Mouse (Mus musculus): ENCODE measurements around the gene Ctsk.

DNA sequence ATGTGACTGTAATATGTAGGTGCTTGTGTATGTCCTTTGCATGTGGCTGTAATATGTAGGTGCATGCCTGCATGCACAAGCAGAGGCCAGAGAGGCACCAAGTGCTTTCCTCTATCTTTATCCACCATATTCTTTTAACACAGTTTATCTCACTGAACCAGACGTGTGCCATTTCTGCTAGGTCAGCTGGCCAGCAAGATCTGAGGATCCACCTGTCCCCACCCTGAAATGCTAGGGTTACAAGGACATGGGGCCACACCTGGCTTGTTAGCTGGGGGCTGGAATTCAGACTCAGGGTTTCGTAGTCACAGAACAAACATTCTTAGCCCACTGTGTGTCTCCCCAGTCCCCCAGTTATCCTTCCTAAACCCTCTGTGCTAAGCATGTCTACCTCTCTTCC lies 20.3 kb downstream of the Ctsk start:
- TF ChIP-seq CTCF (conservative IDR thresholded peaks at IDR 0.05; ENCODE audit: insufficient read depth, insufficient read length, low read depth, low read length) (no peak), POLR2A (IDR thresholded peaks at IDR 0.05; ENCODE audit: low read depth, low read length) (no peak)
